Mouse (Mus musculus): ENCODE data around the gene Mosmo.

DNA sequence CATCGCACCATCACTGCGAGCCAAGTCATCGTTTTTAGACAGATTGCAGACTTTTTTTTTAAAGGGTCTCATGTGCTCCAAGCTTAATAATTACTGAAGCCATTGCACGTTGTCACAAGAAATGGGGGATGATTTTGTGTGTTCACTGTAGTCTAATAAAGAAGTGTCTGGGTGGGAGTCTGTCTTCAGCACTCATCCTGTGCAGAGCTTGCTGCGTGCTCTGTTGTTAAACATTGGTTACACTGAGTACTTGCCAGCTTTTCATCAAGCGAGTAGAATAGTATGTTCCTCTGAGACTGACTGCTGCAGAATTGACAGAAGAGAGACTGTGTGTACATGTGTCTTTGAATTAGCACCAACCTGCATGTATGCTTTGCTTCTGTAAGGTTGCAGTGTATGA is 7.8 kb downstream of the Mosmo start:
- TF ChIP-seq POLR2A (IDR thresholded peaks at IDR 0.05; ENCODE audit: low read depth, low read length) (no peak), CTCF (IDR thresholded peaks at IDR 0.05; ENCODE audit: borderline replicate concordance, insufficient read depth, low read length) (no peak)
